Mouse (Mus musculus) brain, adult 2 months (tissue): Measurements from ENCODE around the gene Grsf1.

Experiments
- DNase-seq: peaks from one replicate; pipeline ENCODE4 v3.0.0; 2011; ENCODE audit warnings: low read depth, low spot score

Gene Grsf1

DNA sequence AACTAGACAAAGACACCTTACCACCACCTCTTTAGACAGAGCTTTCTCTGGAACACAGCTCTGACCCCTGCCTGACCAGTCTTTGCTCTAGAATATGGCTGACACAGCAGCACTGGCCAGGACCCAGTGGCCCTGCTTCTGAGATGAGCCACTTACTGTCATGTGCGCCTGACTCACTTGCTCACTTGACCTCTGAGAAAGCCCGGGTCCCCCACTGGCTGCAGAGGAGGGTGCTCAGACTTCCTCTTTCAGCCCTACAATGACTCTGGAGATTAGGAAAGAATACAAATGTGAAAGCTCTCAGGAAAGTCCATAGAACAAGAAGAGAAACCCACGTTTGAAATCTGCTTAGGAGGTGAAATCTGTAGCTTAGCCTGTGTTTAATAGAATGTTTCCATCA lies 45.1 kb downstream of the Grsf1 start:
- peak; percentile 38 for DNase-seq

DNA sequence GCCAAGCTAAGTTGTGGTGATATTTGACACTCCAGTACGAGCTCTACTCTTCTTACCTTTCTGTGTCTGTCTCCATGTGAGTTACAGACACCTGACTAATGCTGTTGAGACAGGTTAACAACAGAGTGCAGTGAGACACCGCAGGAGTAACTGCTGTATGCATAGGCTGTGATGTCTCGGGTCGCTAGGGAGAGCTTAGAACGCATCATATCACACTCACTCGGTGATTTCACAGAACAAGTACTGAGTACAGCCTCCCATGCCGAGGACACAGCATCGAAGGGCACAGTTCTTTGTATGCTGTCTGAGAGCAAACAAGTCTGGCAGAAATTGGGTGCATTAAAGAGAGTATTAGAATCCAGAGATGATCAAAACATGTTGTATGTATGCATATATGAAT lies 46.0 kb downstream of the Grsf1 start:
- DNase-seq = no peak

DNA sequence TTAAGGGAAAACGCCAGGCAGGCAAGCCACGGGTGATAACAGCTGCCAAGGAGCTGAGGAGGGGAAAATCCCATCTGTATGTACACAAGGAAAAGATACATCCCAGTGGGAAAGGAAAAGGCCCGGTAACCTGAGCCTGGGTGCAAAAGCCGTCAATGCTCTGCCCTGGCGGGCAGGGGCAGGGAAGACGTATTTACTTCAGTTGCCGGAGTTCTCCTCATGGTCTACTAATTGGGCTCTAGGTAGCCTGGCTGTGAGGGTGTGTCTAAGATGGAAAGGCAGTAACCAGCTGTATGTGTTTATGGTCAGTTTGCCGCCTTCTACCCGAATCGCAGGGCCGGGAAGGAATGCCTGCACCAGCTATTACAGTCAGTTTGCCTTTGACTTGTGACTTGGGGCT lies 46.8 kb downstream of the Grsf1 start:
- DNase-seq = no peak

DNA sequence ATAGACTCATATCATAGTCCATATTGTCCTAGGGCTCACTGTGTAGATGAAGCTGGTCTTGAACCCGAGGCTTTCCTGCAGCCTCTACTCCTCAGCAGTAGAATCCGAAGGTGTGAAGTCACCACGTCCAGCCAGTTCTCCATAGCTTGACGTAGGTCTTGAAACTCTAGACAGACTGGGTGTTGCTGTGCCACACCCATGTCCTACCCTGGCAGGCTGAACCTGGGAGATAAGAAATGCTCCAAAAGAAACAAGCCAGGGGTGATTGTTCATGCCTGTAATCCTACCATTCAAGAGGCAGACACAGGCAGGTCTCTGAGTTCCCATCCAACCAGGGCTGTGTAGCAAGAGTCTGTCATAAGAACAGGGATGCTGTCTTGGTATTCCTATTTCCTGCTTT lies 48.4 kb downstream of the Grsf1 start:
- no peak for DNase-seq

DNA sequence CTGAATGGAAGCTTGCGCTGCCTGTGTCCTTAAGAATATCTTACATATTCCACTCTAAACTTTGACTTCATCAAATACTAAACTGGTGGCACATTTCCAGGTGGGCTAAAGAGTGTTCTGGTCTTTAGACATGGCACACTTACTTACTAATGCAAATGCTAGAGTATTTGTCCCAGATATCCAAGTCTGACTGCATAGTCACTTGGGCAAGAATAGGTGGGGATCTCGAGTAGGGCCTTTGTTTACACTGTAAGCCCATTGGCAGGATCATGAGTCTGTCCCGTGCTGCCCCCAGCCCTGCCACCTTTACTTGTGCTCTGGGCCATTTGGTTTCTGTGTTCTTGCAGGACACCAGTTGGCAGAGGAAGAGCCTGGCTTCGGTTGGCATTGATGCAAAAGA lies 59.0 kb downstream of the Grsf1 start:
- DNase-seq = no peak

DNA sequence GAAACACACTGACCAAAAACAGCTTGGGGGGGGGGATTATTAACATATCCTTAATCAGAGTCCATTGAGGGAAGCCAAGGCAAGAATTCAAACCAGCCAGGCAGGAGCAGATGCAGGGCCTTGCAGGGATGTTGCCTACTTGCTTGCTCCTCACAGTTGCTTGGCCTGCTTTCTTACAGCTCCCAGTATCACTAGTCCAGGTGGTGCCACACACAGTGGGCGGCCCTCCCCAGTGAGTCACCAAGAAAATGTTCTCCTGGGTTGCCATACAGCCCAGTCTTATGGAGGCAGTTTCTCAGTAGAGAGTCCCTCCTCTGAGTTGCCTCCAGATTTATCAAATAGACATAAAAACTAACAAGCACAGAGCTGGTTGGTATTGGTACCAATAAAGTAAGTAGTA lies 61.8 kb downstream of the Grsf1 start:
- peak; percentile 69 for DNase-seq
